In the genomic region with DNA sequence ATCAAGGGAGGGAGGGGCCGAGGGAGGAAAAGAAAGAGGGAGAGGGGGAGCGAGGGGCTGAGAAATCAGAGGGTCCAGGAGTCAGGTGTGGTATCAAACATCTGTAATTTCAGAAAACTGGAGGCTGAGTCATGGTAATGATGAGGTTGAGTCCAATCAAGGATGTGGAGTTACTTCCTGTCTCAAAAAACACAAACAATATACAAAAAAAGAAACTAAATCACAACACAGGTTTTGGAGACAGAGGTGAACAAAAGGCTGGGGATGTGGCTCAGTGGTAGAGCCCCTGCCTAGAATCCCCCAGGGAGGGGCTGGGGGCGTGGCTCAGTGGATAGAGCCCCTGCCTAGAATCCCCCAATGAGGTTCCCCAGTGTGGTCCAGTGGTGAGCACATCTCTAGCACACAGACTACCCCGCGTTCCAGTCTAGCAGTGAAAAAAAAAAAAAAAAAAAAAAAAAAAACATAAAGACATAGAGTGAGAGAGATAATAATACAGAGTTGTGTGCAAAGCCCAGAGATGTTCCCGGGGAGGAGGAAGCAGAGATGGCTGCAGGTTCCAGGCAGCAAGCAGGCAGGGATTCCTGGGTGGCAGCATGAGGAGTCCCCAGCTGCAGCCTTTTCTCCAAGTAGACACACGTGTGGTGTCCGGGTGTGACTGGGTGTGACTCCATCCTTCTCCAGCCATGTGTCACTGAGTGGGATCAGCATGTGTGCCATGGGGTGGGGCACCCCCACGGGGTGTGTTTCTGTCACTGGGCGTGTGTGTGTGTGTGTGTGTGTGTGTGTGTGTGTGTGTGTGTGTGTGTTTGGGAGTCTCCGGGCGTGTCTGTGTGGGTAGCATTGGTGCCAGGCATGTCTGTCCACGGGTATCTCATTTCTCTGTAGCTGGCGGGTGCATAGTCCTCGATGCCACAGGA, we compare ENCODE assay signal across 27 mouse cellular contexts. TPM values are rescaled to one million over a fixed set of nuclear protein-coding genes. Genes with fewer than 3 reads are reported as not detected.
DNase-seq lines count a peak whose midpoint lies in the region; ATAC-seq and TF ChIP-seq lines count a peak whose summit lies in the region.
"Had no signal": no experiment of that assay in that cellular context is flagged by ENCODE, and none has a peak within 500 bp of the region (broad histone marks: within the 10 kb centered on the region; RNA-seq: fewer than 3 reads in every experiment).

No protein-coding gene starts in this region.

- 0 out of 2 replicates have a peak, but pooled peaks cover 4% of the 10 kb centered on the region for H3K36me3 ChIP-seq in liver, embryonic 12.5 days
- no peaks in the 10 kb centered on the region for H3K36me3 ChIP-seq in forebrain, embryonic 13.5 days (ENCODE audit: poor library complexity, severe bottlenecking)
- H3K36me3 ChIP-seq: forebrain, embryonic 15.5 days; midbrain, embryonic 12.5 days had no signal

- H3K4me2 ChIP-seq in liver, embryonic 12.5 days = peak overlapping the region; percentile 7
- no peak overlapping the region for H3K4me2 ChIP-seq in forebrain, embryonic 13.5 days
- H3K4me2 ChIP-seq: forebrain, embryonic 15.5 days; heart, embryonic 11.5 days; midbrain, embryonic 12.5 days had no signal

- H3K9me3 ChIP-seq in liver, embryonic 12.5 days (replicated peaks) = no peaks in the 10 kb centered on the region
- H3K9me3 ChIP-seq in forebrain, embryonic 13.5 days (replicated peaks) = no peaks in the 10 kb centered on the region
- H3K9me3 ChIP-seq: forebrain, embryonic 15.5 days; midbrain, embryonic 12.5 days had no signal

- DNase-seq in gastrocnemius, adult 2 months = peak; percentile 3
- DNase-seq in gastrocnemius, postnatal 36 days = no peak
- peak; percentile 30 for DNase-seq in naive thymus-derived CD4-positive, alpha-beta T cell, adult 2 months (ENCODE audit: low read depth)
- no peak for DNase-seq in adrenal gland, adult 8-10 months
- DNase-seq in urinary bladder, postnatal 14 days (ENCODE audit: low spot score) = no peak
- DNase-seq: adrenal gland, adult 2 months; cerebellum, adult 11-12 months; heart, postnatal 10 days; kidney, adult 8-10 months; right cerebral cortex, postnatal 14 days; thymus, adult 18-20 months; thymus, postnatal 4 days had no signal

- H3K4me1 ChIP-seq in brown adipose tissue, adult 24 weeks (ENCODE audit: control insufficient read depth, insufficient read depth, insufficient read length, low read length) = peaks cover 12% of the 10 kb centered on the region
- H3K4me1 ChIP-seq in liver, embryonic 12.5 days = peaks cover 73% of the 10 kb centered on the region
- H3K4me1 ChIP-seq in forebrain, embryonic 13.5 days = 0 out of 2 replicates have a peak, but pooled peaks cover 2% of the 10 kb centered on the region
- H3K4me1 ChIP-seq: forebrain, embryonic 15.5 days; midbrain, embryonic 12.5 days had no signal

- 57% methylated on average over 13 of the region's 15 CpGs for WGBS in liver, embryonic 12.5 days (ENCODE audit: insufficient replicate concordance)
- 83% methylated on average over 13 of the region's 15 CpGs for WGBS in forebrain, embryonic 13.5 days

- H3K27ac ChIP-seq in gastrocnemius, adult 2 months = no peak overlapping the region
- H3K27ac ChIP-seq in brown adipose tissue, adult 24 weeks (replicated peaks; ENCODE audit: low read depth, low read length) = peak overlapping the region; percentile 75
- H3K27ac ChIP-seq in liver, embryonic 12.5 days = peak overlapping the region; percentile 100
- H3K27ac ChIP-seq in forebrain, embryonic 13.5 days = no peak overlapping the region
- H3K27ac ChIP-seq: forebrain, embryonic 15.5 days; midbrain, embryonic 12.5 days had no signal

- peaks cover 18% of the 10 kb centered on the region for H3K27me3 ChIP-seq in liver, embryonic 12.5 days (replicated peaks)
- 0 out of 2 replicates have a peak, but pooled peaks cover 2% of the 10 kb centered on the region for H3K27me3 ChIP-seq in forebrain, embryonic 13.5 days

- TF ChIP-seq CTCF in gastrocnemius, adult 2 months (IDR thresholded peaks at IDR 0.05) = no peak

- intact Hi-C loops in gastrocnemius, adult 2 months (cut with DNase I) = no loop called here
- intact Hi-C loops in gastrocnemius, postnatal 36 days (cut with DNase I) = no loop called here

- no peak overlapping the region for H3K4me3 ChIP-seq in gastrocnemius, adult 2 months
- no peak overlapping the region for H3K4me3 ChIP-seq in brown adipose tissue, adult 24 weeks (ENCODE audit: insufficient read depth, low read depth, low read length)
- H3K4me3 ChIP-seq in liver, embryonic 12.5 days = no peak overlapping the region
- H3K4me3 ChIP-seq in forebrain, embryonic 13.5 days = no peak overlapping the region
- H3K4me3 ChIP-seq: forebrain, embryonic 15.5 days; midbrain, embryonic 12.5 days had no signal

- H3K9ac ChIP-seq in liver, embryonic 12.5 days = peak overlapping the region; percentile 19; the same call in 1 of the 2 replicates
- no peak overlapping the region for H3K9ac ChIP-seq in forebrain, embryonic 13.5 days
- H3K9ac ChIP-seq: forebrain, embryonic 15.5 days; midbrain, embryonic 12.5 days had no signal

- peak; percentile 5; the same call in 1 of the 2 replicates for ATAC-seq in liver, embryonic 12.5 days
- no peak for ATAC-seq in forebrain, embryonic 13.5 days
- ATAC-seq: forebrain, embryonic 15.5 days had no signal

RNA-seq across cellular contexts. Expression of a gene that starts 3.1 kb away (rescaled TPM):
- total RNA-seq in gastrocnemius, adult 2 months (2021) = under 1 TPM; 0.25 to 0.64 TPM
- 1 to 10 TPM in 1 of 2 experiments, under 1 TPM in 1; 0.42 to 1.2 TPM for total RNA-seq in gastrocnemius, postnatal 36 days (2021)
- polyA plus RNA-seq in brown adipose tissue, adult 24 weeks (2012; ENCODE audit: insufficient read depth, insufficient read length, missing spikeins) = not detected in 2 replicates
- polyA plus RNA-seq in liver, embryonic 12.5 days (2016; fragmentation: Nextera tagmentation; extraction: Ambion mirVana) = 159 and 161 TPM in 2 replicates
- 1 to 10 TPM in 2 of 4 experiments, under 1 TPM in 2; 0.70 to 2.0 (median 1.2) TPM for total RNA-seq in adrenal gland, adult 8-10 months (2022)
- polyA plus RNA-seq in forebrain, embryonic 13.5 days (2015; fragmentation: Nextera tagmentation; extraction: Ambion mirVana) = 0.40 and 0.44 TPM in 2 replicates

RNA-seq across cellular contexts. Expression of a gene that starts 18.0 kb away (rescaled TPM):
- total RNA-seq in gastrocnemius, adult 2 months (2021) = not detected
- total RNA-seq in gastrocnemius, postnatal 36 days (2021) = not detected
- not detected in 2 replicates for polyA plus RNA-seq in brown adipose tissue, adult 24 weeks (2012; ENCODE audit: insufficient read depth, insufficient read length, missing spikeins)
- not detected in 2 replicates for polyA plus RNA-seq in liver, embryonic 12.5 days (2016; fragmentation: Nextera tagmentation; extraction: Ambion mirVana)
- not detected for total RNA-seq in adrenal gland, adult 8-10 months (2022)
- polyA plus RNA-seq in forebrain, embryonic 13.5 days (2015; fragmentation: Nextera tagmentation; extraction: Ambion mirVana) = not detected in 2 replicates
- total RNA-seq: adrenal gland, adult 2 months; gastrocnemius, postnatal 4 days; heart, postnatal 10 days; layer of hippocampus, postnatal 25 days; left cerebral cortex, postnatal 25 days had no signal
- polyA plus RNA-seq: adrenal gland, adult 2 months; forebrain, embryonic 15.5 days; heart, embryonic 11.5 days; hindbrain, embryonic 11.5 days; macrophage; midbrain, embryonic 12.5 days; neural tube, embryonic 14.5 days; spleen, adult 2 months; stomach, embryonic 14.5 days had no signal

RNA-seq across cellular contexts. Expression of a gene that starts 32.4 kb away (rescaled TPM):
- total RNA-seq in gastrocnemius, adult 2 months (2021) = 10 to 100 TPM in 1 of 2 experiments, 1 to 10 TPM in 1; 9.4 to 10.2 TPM
- 10 to 100 TPM in 1 of 2 experiments, 1 to 10 TPM in 1; 9.8 to 11.5 TPM for total RNA-seq in gastrocnemius, postnatal 36 days (2021)
- 6.1 and 8.2 TPM in 2 replicates for polyA plus RNA-seq in brown adipose tissue, adult 24 weeks (2012; ENCODE audit: insufficient read depth, insufficient read length, missing spikeins)
- polyA plus RNA-seq in liver, embryonic 12.5 days (2016; fragmentation: Nextera tagmentation; extraction: Ambion mirVana) = 22.9 and 23.5 TPM in 2 replicates
- 10 to 100 TPM; 20.2 to 39.0 (median 25.9) TPM for total RNA-seq in adrenal gland, adult 8-10 months (2022)
- polyA plus RNA-seq in forebrain, embryonic 13.5 days (2015; fragmentation: Nextera tagmentation; extraction: Ambion mirVana) = 25.7 and 30.4 TPM in 2 replicates

RNA-seq across cellular contexts. Expression of a gene that starts 33.2 kb away (rescaled TPM):
- not detected for total RNA-seq in gastrocnemius, adult 2 months (2021)
- not detected for total RNA-seq in gastrocnemius, postnatal 36 days (2021)
- not detected in 2 replicates for polyA plus RNA-seq in brown adipose tissue, adult 24 weeks (2012; ENCODE audit: insufficient read depth, insufficient read length, missing spikeins)
- not detected in 2 replicates for polyA plus RNA-seq in liver, embryonic 12.5 days (2016; fragmentation: Nextera tagmentation; extraction: Ambion mirVana)
- under 1 TPM in 1 of 4 experiments, not detected in 3; 0.70 TPM for total RNA-seq in adrenal gland, adult 8-10 months (2022)
- polyA plus RNA-seq in forebrain, embryonic 13.5 days (2015; fragmentation: Nextera tagmentation; extraction: Ambion mirVana) = not detected in 2 replicates
- total RNA-seq: layer of hippocampus, postnatal 25 days; left cerebral cortex, postnatal 25 days had no signal
- polyA plus RNA-seq: forebrain, embryonic 15.5 days; heart, embryonic 11.5 days; hindbrain, embryonic 11.5 days; lung, embryonic 16.5 days; macrophage; midbrain, embryonic 12.5 days had no signal

RNA-seq across cellular contexts. Expression of a gene that starts 50.5 kb away (rescaled TPM):
- 1 to 10 TPM; 2.4 to 2.5 TPM for total RNA-seq in gastrocnemius, adult 2 months (2021)
- 1 to 10 TPM; 1.5 to 1.9 TPM for total RNA-seq in gastrocnemius, postnatal 36 days (2021)
- polyA plus RNA-seq in brown adipose tissue, adult 24 weeks (2012; ENCODE audit: insufficient read depth, insufficient read length, missing spikeins) = 3.8 and 4.5 TPM in 2 replicates
- 3.0 and 3.6 TPM in 2 replicates for polyA plus RNA-seq in liver, embryonic 12.5 days (2016; fragmentation: Nextera tagmentation; extraction: Ambion mirVana)
- total RNA-seq in adrenal gland, adult 8-10 months (2022) = 10 to 100 TPM in 1 of 4 experiments, 1 to 10 TPM in 3; 4.8 to 10.1 (median 7.0) TPM
- 20.1 and 20.9 TPM in 2 replicates for polyA plus RNA-seq in forebrain, embryonic 13.5 days (2015; fragmentation: Nextera tagmentation; extraction: Ambion mirVana)

Comparison
In these comparisons a context has a peak if more than half of its experiments do, and no peak if none do; other contexts are left out.
1. DNase-seq: peak in gastrocnemius, adult 2 months (single experiment) and naive thymus-derived CD4-positive, alpha-beta T cell, adult 2 months (single experiment); none in gastrocnemius, postnatal 36 days (0 of 2), adrenal gland, adult 8-10 months (single experiment) and urinary bladder, postnatal 14 days (single experiment).
2. H3K27ac ChIP-seq: peak in brown adipose tissue, adult 24 weeks (single experiment) and liver, embryonic 12.5 days (single experiment); none in gastrocnemius, adult 2 months (single experiment) and forebrain, embryonic 13.5 days (single experiment).